Mouse (Mus musculus): Measurements from ENCODE around the gene Prss58. TPM values are rescaled to one million over a fixed set of nuclear protein-coding genes. Genes with fewer than 3 reads are reported as not detected.

Gene Prss58
- not detected for total RNA-seq (2021)

GRCm38 (mm10) chr6:40900287-40900686, at the start of gene Prss58:
Gene Prss58 (minus strand): TSS chr6:40900387.
- DNase-seq (ENCODE audit: extremely low spot score in 1 of 2, low spot score in 1 of 2) = no peak

GRCm38 (mm10) chr6:40940457-40940856, 40.3 kb upstream of the Prss58 start, which contains the start of gene 1700074P13Rik:
Gene 1700074P13Rik (minus strand): TSS chr6:40940557.
- DNase-seq (ENCODE audit: extremely low spot score in 1 of 2, low spot score in 1 of 2) = no peak

- DNase-seq (ENCODE audit: extremely low spot score in 1 of 2, low spot score in 1 of 2) = no peak
Observed at GRCm38 (mm10) chr6:40919954-40920353, 19.8 kb upstream of the Prss58 start.

- DNase-seq (ENCODE audit: extremely low spot score in 1 of 2, low spot score in 1 of 2) = no peak
Observed at GRCm38 (mm10) chr6:40894716-40895115, 5.5 kb downstream of the Prss58 start.

- peak in 1 of 2 experiments; percentile 24 for DNase-seq (ENCODE audit: extremely low spot score in 1 of 2, low spot score in 1 of 2)
Observed at GRCm38 (mm10) chr6:40893577-40893976, 6.6 kb downstream of the Prss58 start.

- DNase-seq (ENCODE audit: extremely low spot score in 1 of 2, low spot score in 1 of 2) = no peak
Observed at GRCm38 (mm10) chr6:40891754-40892153, 8.4 kb downstream of the Prss58 start.

GRCm38 (mm10) chr6:40890973-40891372, 9.2 kb downstream of the Prss58 start:
- DNase-seq (ENCODE audit: extremely low spot score in 1 of 2, low spot score in 1 of 2) = no peak

GRCm38 (mm10) chr6:40887394-40887793, 12.8 kb downstream of the Prss58 start, which contains the start of gene Moxd2:
Gene Moxd2 (minus strand): TSS chr6:40887494.
- no peak for DNase-seq (ENCODE audit: extremely low spot score in 1 of 2, low spot score in 1 of 2)

GRCm38 (mm10) chr6:40845283-40845682, 54.9 kb downstream of the Prss58 start:
- no peak for DNase-seq (ENCODE audit: extremely low spot score in 1 of 2, low spot score in 1 of 2)

Other genes with a start within 250 kb of the Prss58 start
- gene Moxd2, start 12.9 kb downstream of the Prss58 start, total RNA-seq (2021) = not detected
- gene 1700074P13Rik, start 40.2 kb upstream of the Prss58 start, total RNA-seq (2021) = not detected
- not detected for gene Gm4744, start 51.5 kb upstream of the Prss58 start, total RNA-seq (2021)
- gene 1810009J06Rik, start 64.4 kb upstream of the Prss58 start, total RNA-seq (2021) = not detected
- not detected for gene Gm2663, start 99.1 kb upstream of the Prss58 start, total RNA-seq (2021)
- gene 2210010C04Rik, start 135.1 kb upstream of the Prss58 start, total RNA-seq (2021) = not detected